Mouse (Mus musculus): Measurements from ENCODE around the gene Phactr1. TPM values are rescaled to one million over a fixed set of nuclear protein-coding genes. Genes with fewer than 3 reads are reported as not detected.

Gene Phactr1
- polyA plus RNA-seq, 1 experiment = 0.35 TPM

DNA sequence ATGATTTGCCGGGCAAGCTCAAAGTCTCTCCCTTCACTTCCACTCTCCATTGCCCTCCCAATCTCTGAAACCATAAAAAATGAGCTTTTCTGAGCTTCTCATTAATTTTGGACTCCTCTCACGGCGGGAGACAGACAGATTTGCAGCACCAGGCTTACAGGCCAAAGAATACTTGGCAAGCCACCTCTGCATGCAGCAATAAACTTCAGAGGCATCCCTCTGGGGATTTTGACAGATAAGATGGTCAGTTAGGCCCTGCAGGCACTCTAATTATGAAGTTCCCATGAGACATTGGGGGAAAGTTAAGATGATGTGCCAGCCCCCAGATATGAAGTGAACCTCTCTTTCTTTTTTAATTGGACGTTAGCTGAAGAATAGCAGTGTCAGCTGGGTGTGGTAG, 300.2 kb downstream of the Phactr1 start:
- Histone ChIP-seq H3K4me1 (ENCODE audit: control insufficient read depth, insufficient read depth, low read length) (no peaks in the 10 kb centered on the region; the same call in 1 of the 2 replicates), H3K27ac (ENCODE audit: control insufficient read depth, insufficient read depth, low read depth, low read length, poor library complexity) (no peak overlapping the region), H3K4me3 (replicated peaks; ENCODE audit: control insufficient read depth, low read depth, low read length) (no peak overlapping the region)
- TF ChIP-seq POLR2A (IDR thresholded peaks at IDR 0.05; ENCODE audit: borderline replicate concordance, control insufficient read depth, low read depth, low read length) = no peak
- TF ChIP-seq CTCF (IDR thresholded peaks at IDR 0.05; ENCODE audit: control insufficient read depth, insufficient read depth, low read length) = no peak
- WGBS = 80% methylated on average over 4 of the region's 4 CpGs

DNA sequence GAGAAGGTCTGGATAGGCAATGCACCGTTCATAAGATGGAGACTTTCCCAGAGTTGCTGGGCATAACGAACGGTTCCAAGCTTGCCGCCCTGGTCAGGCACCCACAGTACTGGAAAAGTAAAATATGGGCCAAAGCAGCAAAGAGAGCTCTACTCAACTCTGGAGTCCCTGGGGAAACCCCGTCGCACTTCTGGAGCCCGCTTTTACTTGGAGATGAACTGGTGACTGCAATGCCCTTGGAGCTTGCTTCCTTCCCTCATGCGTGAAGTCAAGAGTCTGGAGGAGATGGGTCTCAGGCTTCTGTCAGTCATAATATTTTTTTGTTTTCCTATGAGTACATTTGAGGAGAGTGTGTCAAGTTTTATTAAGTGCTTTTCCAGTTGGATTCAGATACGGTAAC, 302.2 kb downstream of the Phactr1 start:
- no peak for TF ChIP-seq POLR2A (IDR thresholded peaks at IDR 0.05; ENCODE audit: borderline replicate concordance, control insufficient read depth, low read depth, low read length)
- TF ChIP-seq CTCF (IDR thresholded peaks at IDR 0.05; ENCODE audit: control insufficient read depth, insufficient read depth, low read length) = no peak
- Histone ChIP-seq H3K4me1 (ENCODE audit: control insufficient read depth, insufficient read depth, low read length) (no peaks in the 10 kb centered on the region), H3K27ac (ENCODE audit: control insufficient read depth, insufficient read depth, low read depth, low read length, poor library complexity) (no peak overlapping the region), H3K4me3 (replicated peaks; ENCODE audit: control insufficient read depth, low read depth, low read length) (no peak overlapping the region)
- WGBS = 88% methylated on average over 9 of the region's 9 CpGs

DNA sequence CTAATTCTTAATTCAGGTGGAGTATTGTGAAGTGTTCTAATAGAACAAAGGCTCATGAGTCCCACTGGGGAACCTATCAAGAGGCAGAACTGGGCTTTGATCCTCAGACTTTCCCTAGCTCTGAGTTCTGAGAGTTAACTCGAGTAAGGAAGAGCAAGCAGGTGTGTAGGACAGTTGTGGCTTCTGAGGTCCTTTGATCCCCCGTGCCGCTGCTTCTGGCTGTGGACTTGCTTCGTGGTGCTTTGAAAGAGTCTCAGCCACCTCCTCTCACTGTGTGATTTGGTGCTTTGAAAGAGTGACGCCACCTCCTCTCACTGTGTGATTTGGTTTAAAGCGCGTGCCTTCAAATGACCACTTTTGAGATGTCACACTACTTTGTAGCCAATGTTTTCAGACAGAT, 305.4 kb downstream of the Phactr1 start:
- H3K27ac ChIP-seq (ENCODE audit: control insufficient read depth, insufficient read depth, low read depth, low read length, poor library complexity) = no peak overlapping the region
- TF ChIP-seq POLR2A (IDR thresholded peaks at IDR 0.05; ENCODE audit: borderline replicate concordance, control insufficient read depth, low read depth, low read length) = no peak
- H3K4me1 ChIP-seq (ENCODE audit: control insufficient read depth, insufficient read depth, low read length) = no peaks in the 10 kb centered on the region
- 80% methylated on average over 7 of the region's 7 CpGs for WGBS
- H3K4me3 ChIP-seq (replicated peaks; ENCODE audit: control insufficient read depth, low read depth, low read length) = no peak overlapping the region

DNA sequence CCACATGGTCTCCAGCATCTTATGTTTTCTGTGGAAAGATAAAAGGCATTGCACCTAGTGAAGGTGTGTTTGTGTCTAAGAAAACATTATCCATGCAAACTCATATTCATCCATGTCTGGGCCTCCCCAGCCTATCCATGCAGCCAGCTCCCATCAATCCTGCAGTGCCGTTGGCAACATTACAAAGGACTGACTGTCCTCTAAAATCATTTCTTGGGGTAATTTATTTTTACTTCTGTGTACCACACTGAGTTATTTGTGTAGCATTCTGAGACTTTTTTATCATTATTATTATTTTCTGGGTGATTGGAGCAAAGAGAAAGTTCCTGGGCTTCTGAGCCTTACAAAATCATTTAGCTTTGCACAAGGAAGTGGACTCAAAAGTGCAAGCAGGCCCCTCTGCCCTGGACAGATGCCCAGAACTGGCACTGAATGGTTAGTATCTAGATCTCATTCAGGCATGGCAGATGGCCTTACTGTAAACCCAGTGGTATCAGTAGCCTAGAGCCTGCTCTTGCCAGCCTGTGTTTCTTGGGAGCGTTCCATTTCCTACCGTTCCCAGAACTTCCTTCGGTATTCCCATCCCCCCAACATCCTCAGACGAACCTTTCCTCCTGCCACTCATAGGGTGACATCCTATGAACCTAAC, 307.6 kb downstream of the Phactr1 start:
- WGBS = 81% methylated on average over 5 of the region's 5 CpGs
- Histone ChIP-seq H3K4me1 (ENCODE audit: control insufficient read depth, insufficient read depth, low read length) (no peaks in the 10 kb centered on the region), H3K4me3 (replicated peaks; ENCODE audit: control insufficient read depth, low read depth, low read length) (no peak overlapping the region), H3K27ac (ENCODE audit: control insufficient read depth, insufficient read depth, low read depth, low read length, poor library complexity) (no peak overlapping the region)
- TF ChIP-seq CTCF (IDR thresholded peaks at IDR 0.05; ENCODE audit: control insufficient read depth, insufficient read depth, low read length) (no peak), POLR2A (IDR thresholded peaks at IDR 0.05; ENCODE audit: borderline replicate concordance, control insufficient read depth, low read depth, low read length) (no peak)

DNA sequence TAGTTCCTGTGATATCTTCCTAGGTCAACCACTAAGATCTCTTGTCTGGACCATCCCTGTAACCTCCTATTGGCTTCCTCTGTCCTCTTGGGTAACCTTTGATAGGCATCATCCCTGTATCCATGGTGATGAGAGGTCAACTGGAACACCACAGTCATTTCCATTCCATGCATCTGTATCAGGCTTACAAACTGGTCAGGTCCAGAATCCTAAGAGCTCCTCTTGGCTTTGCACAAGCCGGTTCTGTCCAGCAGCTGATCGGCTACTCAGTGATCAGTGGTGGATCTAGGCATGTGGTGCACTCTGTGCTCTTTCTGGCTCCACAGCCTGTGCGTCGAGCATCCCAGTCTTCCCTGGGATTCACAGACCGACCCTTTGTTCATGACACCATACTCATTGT, 309.1 kb downstream of the Phactr1 start:
- WGBS = 89% methylated on average over 5 of the region's 5 CpGs
- no peak overlapping the region for H3K4me3 ChIP-seq (replicated peaks; ENCODE audit: control insufficient read depth, low read depth, low read length)
- no peak for TF ChIP-seq CTCF (IDR thresholded peaks at IDR 0.05; ENCODE audit: control insufficient read depth, insufficient read depth, low read length)
- no peak for TF ChIP-seq POLR2A (IDR thresholded peaks at IDR 0.05; ENCODE audit: borderline replicate concordance, control insufficient read depth, low read depth, low read length)
- no peaks in the 10 kb centered on the region for H3K4me1 ChIP-seq (ENCODE audit: control insufficient read depth, insufficient read depth, low read length)
- H3K27ac ChIP-seq (ENCODE audit: control insufficient read depth, insufficient read depth, low read depth, low read length, poor library complexity) = no peak overlapping the region

DNA sequence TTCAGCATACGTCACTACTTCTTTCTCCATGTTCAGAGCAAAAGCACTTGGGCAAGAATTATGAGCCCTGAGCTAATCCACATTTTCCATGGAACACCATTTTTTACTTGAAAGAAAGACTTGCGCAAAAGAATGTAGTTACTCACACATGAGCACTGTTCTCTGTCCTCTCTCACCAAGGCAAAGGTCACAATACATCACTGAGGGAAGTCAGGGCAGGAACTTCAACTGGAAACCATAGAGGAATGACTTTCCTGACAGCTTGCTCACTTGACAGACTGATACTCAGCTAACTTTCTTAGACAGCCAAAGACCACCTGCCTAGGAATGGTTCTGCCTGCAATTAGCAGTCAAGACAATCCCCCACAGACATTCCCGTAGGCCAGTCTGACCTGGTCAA, 309.6 kb downstream of the Phactr1 start:
- no peaks in the 10 kb centered on the region for H3K4me1 ChIP-seq (ENCODE audit: control insufficient read depth, insufficient read depth, low read length)
- H3K4me3 ChIP-seq (replicated peaks; ENCODE audit: control insufficient read depth, low read depth, low read length) = no peak overlapping the region
- WGBS = 84% methylated on average over 3 of the region's 3 CpGs
- H3K27ac ChIP-seq (ENCODE audit: control insufficient read depth, insufficient read depth, low read depth, low read length, poor library complexity) = no peak overlapping the region
- no peak for TF ChIP-seq POLR2A (IDR thresholded peaks at IDR 0.05; ENCODE audit: borderline replicate concordance, control insufficient read depth, low read depth, low read length)
- no peak for TF ChIP-seq CTCF (IDR thresholded peaks at IDR 0.05; ENCODE audit: control insufficient read depth, insufficient read depth, low read length)

DNA sequence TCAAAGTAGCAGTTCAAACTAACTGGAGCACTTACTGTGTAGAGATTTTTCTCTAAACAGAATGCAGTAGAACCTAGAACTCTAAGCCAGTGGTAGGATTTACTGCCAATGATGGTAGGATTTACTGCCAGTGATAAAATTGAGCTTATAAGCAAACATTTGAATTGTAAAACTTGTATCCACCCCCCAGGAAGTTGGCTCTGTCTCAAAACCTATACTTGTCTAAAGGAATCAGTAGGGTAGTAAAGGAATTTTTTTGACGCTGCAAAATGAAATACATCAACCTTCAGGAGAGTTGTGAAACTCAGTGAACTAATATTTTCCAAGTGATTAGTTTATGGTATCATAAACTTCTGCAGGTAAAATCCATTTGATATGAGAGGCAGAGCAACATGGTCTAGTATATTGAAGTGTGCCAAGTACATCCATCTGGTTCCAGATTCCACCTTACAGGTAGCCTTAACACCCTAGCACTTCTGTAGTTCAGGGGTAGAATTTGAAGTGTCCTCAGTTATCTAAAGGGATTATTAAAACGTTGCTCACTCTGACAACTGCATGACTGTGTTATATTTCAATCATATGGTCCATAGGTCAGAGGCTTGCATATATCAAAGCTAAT, 310.2 kb downstream of the Phactr1 start:
- Histone ChIP-seq H3K27ac (ENCODE audit: control insufficient read depth, insufficient read depth, low read depth, low read length, poor library complexity) (no peak overlapping the region), H3K4me3 (replicated peaks; ENCODE audit: control insufficient read depth, low read depth, low read length) (no peak overlapping the region), H3K4me1 (ENCODE audit: control insufficient read depth, insufficient read depth, low read length) (no peaks in the 10 kb centered on the region)
- no peak for TF ChIP-seq CTCF (IDR thresholded peaks at IDR 0.05; ENCODE audit: control insufficient read depth, insufficient read depth, low read length)
- TF ChIP-seq POLR2A (IDR thresholded peaks at IDR 0.05; ENCODE audit: borderline replicate concordance, control insufficient read depth, low read depth, low read length) = no peak
- WGBS = 72% methylated on average over 2 of the region's 2 CpGs

DNA sequence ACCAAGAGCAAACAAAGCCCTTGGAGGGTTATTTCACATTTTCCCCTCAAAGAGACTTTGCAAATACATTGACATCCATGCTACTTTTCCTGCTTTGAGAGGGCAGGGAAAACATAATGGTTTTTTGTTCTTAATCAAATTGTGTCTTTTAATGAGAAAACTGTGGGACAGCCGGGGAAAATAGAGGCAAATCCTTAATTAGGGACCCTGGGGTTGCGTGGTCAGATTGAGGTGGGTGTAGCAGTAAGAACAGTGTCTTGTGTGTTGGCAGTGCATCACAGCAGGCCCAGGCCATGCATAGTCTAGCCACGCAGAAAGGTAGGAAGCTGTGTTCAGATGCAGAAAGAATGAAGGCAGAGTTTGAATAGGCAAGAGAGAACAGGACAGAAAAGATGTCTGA, 310.7 kb downstream of the Phactr1 start:
- 74% methylated on average over 3 of the region's 3 CpGs for WGBS
- TF ChIP-seq CTCF (IDR thresholded peaks at IDR 0.05; ENCODE audit: control insufficient read depth, insufficient read depth, low read length) (no peak), POLR2A (IDR thresholded peaks at IDR 0.05; ENCODE audit: borderline replicate concordance, control insufficient read depth, low read depth, low read length) (no peak)
- Histone ChIP-seq H3K4me1 (ENCODE audit: control insufficient read depth, insufficient read depth, low read length) (no peaks in the 10 kb centered on the region), H3K27ac (ENCODE audit: control insufficient read depth, insufficient read depth, low read depth, low read length, poor library complexity) (no peak overlapping the region), H3K4me3 (replicated peaks; ENCODE audit: control insufficient read depth, low read depth, low read length) (no peak overlapping the region)

All from bone marrow, adult 2 months (tissue).